In genomic region chr17:36058362-36058761, GRCm38 (mm10) we compare ENCODE assay signal across 14 mouse cellular contexts. TPM values are rescaled to one million over a fixed set of nuclear protein-coding genes. Genes with fewer than 3 reads are reported as not detected.
A peak's percentile ranks its signal among the peaks of the same experiment; 100 is the strongest.
DNase-seq lines count a peak whose midpoint lies in the region; ATAC-seq and TF ChIP-seq lines count a peak whose summit lies in the region.
"Not testable (repeated sequence)": the region's sequence is repeated elsewhere in the genome, so short reads cannot be mapped to it uniquely, and the experiment has no call there.
"Had no signal": no experiment of that assay in that cellular context is flagged by ENCODE, and none has a peak within 500 bp of the region (broad histone marks: within the 10 kb centered on the region; RNA-seq: fewer than 3 reads in every experiment).

Gene Gm11127 (minus strand): TSS chr17:36058371.

- H3K9me3 ChIP-seq in E14TG2a.4 (ENCODE audit: low read length) = peaks cover 16% of the 10 kb centered on the region
- H3K9me3 ChIP-seq in intestine, embryonic 14.5 days (ENCODE audit: control insufficient read depth, low read length); stomach, embryonic 15.5 days: not testable (repeated sequence)

- 52% methylated on average over 1 of the region's 1 CpGs for WGBS in intestine, embryonic 14.5 days
- 24% methylated on average over 1 of the region's 1 CpGs for WGBS in large intestine, adult 2 months
- WGBS in stomach, embryonic 15.5 days = 63% methylated on average over 1 of the region's 1 CpGs

- H3K4me2 ChIP-seq in intestine, embryonic 14.5 days (ENCODE audit: low read length); stomach, embryonic 15.5 days: not testable (repeated sequence)

- H3K4me3 ChIP-seq in E14TG2a.4 (replicated peaks; ENCODE audit: low read length) = peak within 1 kb of the TSS; percentile 55; the same call in 1 of the 2 replicates
- H3K4me3 ChIP-seq in intestine, embryonic 14.5 days (ENCODE audit: low read depth, low read length); stomach, embryonic 15.5 days (replicated peaks): not testable (repeated sequence)

- not testable (repeated sequence) for H3K27ac ChIP-seq in intestine, embryonic 14.5 days (ENCODE audit: low read depth); stomach, embryonic 15.5 days

- H3K36me3 ChIP-seq in E14TG2a.4 (ENCODE audit: insufficient read depth, low read length); intestine, embryonic 14.5 days (ENCODE audit: control insufficient read depth, insufficient read depth, low read length); stomach, embryonic 15.5 days: not testable (repeated sequence)

- peaks cover 41% of the 10 kb centered on the region for H3K27me3 ChIP-seq in E14TG2a.4 (ENCODE audit: insufficient read depth, low read length)
- not testable (repeated sequence) for H3K27me3 ChIP-seq in intestine, embryonic 14.5 days (replicated peaks; ENCODE audit: control insufficient read depth, insufficient read depth, low read length); stomach, embryonic 15.5 days (replicated peaks)

- not testable (repeated sequence) for TF ChIP-seq CTCF in E14TG2a.4 (conservative IDR thresholded peaks at IDR 0.05; ENCODE audit: low read length)

- H3K9ac ChIP-seq in intestine, embryonic 14.5 days (ENCODE audit: low read length); stomach, embryonic 15.5 days: not testable (repeated sequence)

- not testable (repeated sequence) for DNase-seq in intestine, embryonic 14.5 days (ENCODE audit: low spot score); large intestine, adult 2 months (ENCODE audit: low read depth, low spot score)
- DNase-seq in kidney, adult 11 months = peak; percentile 71
- DNase-seq in kidney, adult 9 months = peak; percentile 78
- DNase-seq in thymus, postnatal 4 days = peak; percentile 4

- peak; percentile 83 for ATAC-seq in intestine, embryonic 14.5 days (replicated peaks; ENCODE audit: low FRiP score, low TSS enrichment, low read depth)
- ATAC-seq in stomach, embryonic 15.5 days (ENCODE audit: insufficient read depth, low FRiP score, low read depth) = 0 out of 2 replicates have a peak, but pooled peaks have one; percentile 22

- not testable (repeated sequence) for H3K4me1 ChIP-seq in E14TG2a.4 (replicated peaks; ENCODE audit: low read depth, low read length); intestine, embryonic 14.5 days (replicated peaks; ENCODE audit: control insufficient read depth, insufficient read depth, low read length); stomach, embryonic 15.5 days

RNA-seq across cellular contexts. Expression of gene Gm11127, which starts in this region (rescaled TPM):
- not detected in 2 replicates for polyA plus RNA-seq in intestine, embryonic 14.5 days (2014; fragmentation: Nextera tagmentation; extraction: Ambion mirVana)
- 53.0 and 148 TPM in 2 replicates for polyA plus RNA-seq in large intestine, adult 2 months (2012; rRNA removed)
- polyA plus RNA-seq in stomach, embryonic 15.5 days (2015; fragmentation: Nextera tagmentation; extraction: Ambion mirVana) = 0.28 and 0.50 TPM in 2 replicates
- polyA plus RNA-seq: CD4-positive, CD25-positive, alpha-beta regulatory T cell, adult 4 months; embryonic facial prominence, embryonic 13.5 days; forebrain, embryonic 12.5 days; heart, adult 2 months; heart, embryonic 11.5 days; heart, embryonic 15.5 days; hindbrain, embryonic 13.5 days had no signal

Comparison
In these comparisons a context has a peak if more than half of its experiments do, and no peak if none do; other contexts are left out.
1. RNA of gene Gm11127 (polyA plus RNA-seq): 53.0 to 148 TPM in large intestine, adult 2 months; 0.28 to 0.50 TPM in stomach, embryonic 15.5 days and not detected in intestine, embryonic 14.5 days; every median in the first group is over 10 times any median in the second.
2. Peak in ATAC-seq in intestine, embryonic 14.5 days; RNA of the gene not detected or under 1 TPM.
3. Peak in ATAC-seq in stomach, embryonic 15.5 days; RNA of the gene not detected or under 1 TPM.